ENCODE assay signal across 17 mouse cellular contexts in genomic region chr3:65449176-65449575, GRCm38 (mm10). TPM values are rescaled to one million over a fixed set of nuclear protein-coding genes. Genes with fewer than 3 reads are reported as not detected.
DNase-seq lines count a peak whose midpoint lies in the region; TF ChIP-seq lines count a peak whose summit lies in the region.
"Had no signal": no experiment of that assay in that cellular context is flagged by ENCODE, and none has a peak within 500 bp of the region (broad histone marks: within the 10 kb centered on the region; RNA-seq: fewer than 3 reads in every experiment).

No protein-coding gene starts in this region.

- no peak for TF ChIP-seq CTCF in gastrocnemius, adult 2 months (IDR thresholded peaks at IDR 0.05)

- peak; percentile 37 for DNase-seq in gastrocnemius, adult 2 months
- no peak for DNase-seq in gastrocnemius, postnatal 36 days
- DNase-seq in brain, adult 2 months (ENCODE audit: low read depth, low spot score), result peak; percentile 6
- DNase-seq in skeletal muscle tissue, adult 2 months (ENCODE audit: low read depth, low spot score), result peak; percentile 66
- DNase-seq in testis, postnatal 14 days (ENCODE audit: low spot score), result no peak
- DNase-seq: adrenal gland, adult 2 months; adrenal gland, postnatal 10 days; adrenal gland, postnatal 25 days; cerebellum, adult 11-12 months; cerebellum, adult 2 months; cerebellum, adult 9-10 months; cerebellum, postnatal 10 days; forebrain, postnatal 0 days had no signal

- no peak overlapping the region for H3K4me3 ChIP-seq in gastrocnemius, adult 2 months
- H3K4me3 ChIP-seq: embryonic facial prominence, embryonic 10.5 days; embryonic facial prominence, embryonic 12.5 days; forebrain, embryonic 13.5 days; forebrain, embryonic 15.5 days had no signal

- intact Hi-C loops in gastrocnemius, adult 2 months (cut with DNase I), result no loop called here
- intact Hi-C loops in gastrocnemius, postnatal 36 days (cut with DNase I), result no loop called here

- H3K27ac ChIP-seq in gastrocnemius, adult 2 months, result peak overlapping the region; percentile 79
- H3K27ac ChIP-seq: embryonic facial prominence, embryonic 10.5 days; embryonic facial prominence, embryonic 12.5 days; forebrain, embryonic 13.5 days; forebrain, embryonic 15.5 days had no signal

RNA-seq across cellular contexts. Expression of gene Ssr3, which starts 56.8 kb away (rescaled TPM):
- 100 to 1,000 TPM; 135 to 154 TPM for total RNA-seq in gastrocnemius, adult 2 months (2021)
- 100 to 1,000 TPM; 125 to 145 TPM for total RNA-seq in gastrocnemius, postnatal 36 days (2021)

Comparison
In these comparisons a context has a peak if more than half of its experiments do, and no peak if none do; other contexts are left out.
1. DNase-seq: peak in gastrocnemius, adult 2 months (single experiment), brain, adult 2 months (single experiment) and skeletal muscle tissue, adult 2 months (single experiment); none in gastrocnemius, postnatal 36 days (0 of 2) and testis, postnatal 14 days (single experiment).